Mouse (Mus musculus): ENCODE results near the gene Vmn1r184.
"Not testable (repeated sequence)": the region's sequence is repeated elsewhere in the genome, so short reads cannot be mapped to it uniquely, and the experiment has no call there.

Gene Vmn1r184

DNA sequence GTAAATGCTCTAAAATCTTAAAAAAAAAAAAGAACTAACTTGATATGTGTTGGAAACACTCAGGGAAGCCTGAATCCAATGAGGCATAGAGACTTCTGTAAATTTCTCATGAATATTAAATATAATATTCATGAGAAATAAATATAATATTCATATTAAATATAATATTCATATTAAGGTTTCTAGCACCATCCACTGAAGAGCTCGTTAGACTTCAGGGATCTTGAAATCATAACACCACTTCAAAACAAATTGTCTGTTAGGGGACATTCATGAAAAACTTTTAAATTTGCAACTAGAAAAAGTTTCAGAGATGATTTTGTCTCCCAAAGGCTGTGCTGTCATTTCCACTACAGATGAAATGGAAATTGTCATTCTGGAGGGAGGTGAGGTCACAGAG, at the start of gene Vmn1r184:
Vmn1r184 (plus strand) TSS at position 301 of the 400 bp plus-strand sequence.
- in situ Hi-C loops (cut with MboI; ENCODE audit: low sequenced_read_pairs) = not testable (repeated sequence)

DNA sequence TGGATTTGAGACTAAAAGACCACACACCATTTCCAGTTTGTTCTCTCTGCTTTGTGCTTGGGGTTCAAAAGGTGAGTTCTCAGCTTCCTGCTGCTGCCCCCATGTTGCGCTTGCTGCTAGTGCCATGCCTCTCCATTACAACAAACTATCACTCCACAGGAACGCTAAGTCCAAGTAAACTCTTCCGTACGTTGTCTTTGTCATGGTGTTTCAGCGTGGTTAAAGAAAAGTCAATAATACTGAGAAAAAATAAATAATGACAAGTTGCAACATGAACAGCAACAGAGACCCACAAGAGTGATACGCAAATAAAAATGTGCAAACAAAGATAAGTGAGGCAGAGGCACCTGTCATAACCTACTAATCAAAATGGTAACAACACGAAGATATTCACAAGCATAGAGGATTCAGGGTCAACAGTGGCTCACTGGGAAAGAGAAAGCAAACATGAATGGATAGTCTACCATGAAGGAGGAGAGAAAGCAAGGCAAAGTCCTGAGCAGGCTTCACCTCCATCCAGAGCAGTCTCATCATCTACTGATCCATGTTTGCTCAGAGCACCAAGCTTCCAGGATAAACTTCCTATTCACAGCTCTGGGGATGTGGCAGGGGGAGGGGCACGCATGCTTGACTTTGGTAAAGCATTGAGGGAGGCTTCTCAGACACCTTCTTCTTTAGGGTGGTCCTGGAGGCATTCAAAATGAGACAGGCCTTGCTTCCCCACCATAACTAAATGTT, 43.5 kb downstream of the Vmn1r184 start:
- in situ Hi-C loops (cut with MboI; ENCODE audit: low sequenced_read_pairs) = not testable (repeated sequence)

DNA sequence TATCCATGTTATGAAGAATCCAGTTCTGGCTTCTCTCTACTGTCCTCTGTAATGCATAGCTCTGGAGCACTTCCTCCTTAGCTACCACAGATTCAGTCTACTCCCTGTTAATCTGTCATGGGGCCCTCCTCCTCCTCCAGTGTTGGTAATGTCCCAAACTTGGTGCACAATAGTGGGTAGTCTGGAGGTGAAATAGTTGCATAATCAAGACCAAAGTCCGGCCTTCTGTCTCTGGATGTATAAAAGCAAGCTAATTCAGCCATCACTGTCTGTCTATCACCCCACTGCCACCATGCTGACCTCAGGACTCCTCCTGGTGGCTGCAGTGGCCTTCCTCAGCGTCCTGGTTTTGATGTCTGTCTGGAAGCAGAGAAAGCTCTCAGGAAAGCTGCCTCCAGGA, 46.8 kb downstream of the Vmn1r184 start, which contains the start of gene Cyp2a4:
Cyp2a4 (plus strand) TSS at position 244 of the 400 bp plus-strand sequence.
- in situ Hi-C loops (cut with MboI; ENCODE audit: low sequenced_read_pairs) = not testable (repeated sequence)

DNA sequence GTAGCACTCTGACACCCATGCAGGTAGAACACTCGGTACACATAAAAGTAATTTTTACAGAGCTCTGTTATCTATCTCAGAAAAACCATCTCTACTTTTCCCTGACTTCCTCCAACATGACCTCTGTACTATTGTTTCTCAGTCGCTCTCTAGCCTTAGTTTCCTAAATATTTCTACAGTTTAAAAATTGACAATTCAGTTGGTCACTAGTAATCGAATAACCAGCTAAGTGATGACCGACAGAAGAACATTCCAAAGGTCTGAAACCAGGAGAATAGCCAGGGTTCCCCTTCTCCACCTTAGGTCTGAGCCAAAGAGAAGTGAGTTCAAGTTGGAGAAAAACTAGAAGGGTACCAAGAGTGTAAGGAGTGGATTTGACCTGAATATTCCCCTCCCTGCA, 51.7 kb downstream of the Vmn1r184 start:
- in situ Hi-C loops (cut with MboI; ENCODE audit: low sequenced_read_pairs) = not testable (repeated sequence)

DNA sequence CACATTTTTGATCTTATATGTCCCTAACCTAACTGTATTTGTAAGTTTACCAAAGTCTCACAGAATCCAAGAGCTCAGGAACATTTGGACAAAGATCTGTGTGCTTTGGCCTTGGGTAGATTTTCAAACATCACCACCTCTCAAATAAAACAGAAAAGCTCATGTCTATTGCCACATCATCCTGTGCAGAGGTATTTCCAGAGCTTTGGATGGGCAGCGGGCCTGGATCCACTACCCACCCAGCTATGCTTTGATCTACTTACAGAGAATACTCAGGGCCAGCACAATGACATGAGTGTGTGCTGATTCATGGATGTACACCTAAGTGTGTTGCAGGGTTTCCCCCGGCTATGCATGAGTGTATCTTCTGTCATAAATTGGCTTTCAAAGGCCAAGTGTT, 55.1 kb downstream of the Vmn1r184 start:
- in situ Hi-C loops (cut with MboI; ENCODE audit: low sequenced_read_pairs) = not testable (repeated sequence)

DNA sequence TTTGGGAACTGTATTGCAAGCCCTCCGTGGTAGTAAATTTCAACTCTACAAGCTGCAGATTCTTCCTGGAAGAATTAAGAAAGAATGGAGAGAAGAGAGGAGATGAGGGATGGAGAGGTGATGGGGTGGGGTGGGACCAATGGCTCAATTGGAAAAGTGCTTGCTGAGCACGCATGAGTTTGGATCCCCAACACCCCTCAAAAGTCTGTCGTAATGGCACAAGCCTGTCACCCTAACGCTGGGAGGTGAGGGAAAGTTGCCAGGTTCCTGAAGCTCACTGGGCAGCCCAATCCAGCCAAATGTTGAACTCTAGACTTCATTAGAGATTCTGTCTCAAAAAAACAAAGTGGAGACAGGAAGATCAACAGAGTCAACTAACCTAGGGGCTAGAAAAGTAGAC, 55.7 kb downstream of the Vmn1r184 start:
- in situ Hi-C loops (cut with MboI; ENCODE audit: low sequenced_read_pairs) = not testable (repeated sequence)

All from CH12F3 (cell line).